8 mouse cellular contexts compared by ENCODE assay signal in the genomic region with DNA sequence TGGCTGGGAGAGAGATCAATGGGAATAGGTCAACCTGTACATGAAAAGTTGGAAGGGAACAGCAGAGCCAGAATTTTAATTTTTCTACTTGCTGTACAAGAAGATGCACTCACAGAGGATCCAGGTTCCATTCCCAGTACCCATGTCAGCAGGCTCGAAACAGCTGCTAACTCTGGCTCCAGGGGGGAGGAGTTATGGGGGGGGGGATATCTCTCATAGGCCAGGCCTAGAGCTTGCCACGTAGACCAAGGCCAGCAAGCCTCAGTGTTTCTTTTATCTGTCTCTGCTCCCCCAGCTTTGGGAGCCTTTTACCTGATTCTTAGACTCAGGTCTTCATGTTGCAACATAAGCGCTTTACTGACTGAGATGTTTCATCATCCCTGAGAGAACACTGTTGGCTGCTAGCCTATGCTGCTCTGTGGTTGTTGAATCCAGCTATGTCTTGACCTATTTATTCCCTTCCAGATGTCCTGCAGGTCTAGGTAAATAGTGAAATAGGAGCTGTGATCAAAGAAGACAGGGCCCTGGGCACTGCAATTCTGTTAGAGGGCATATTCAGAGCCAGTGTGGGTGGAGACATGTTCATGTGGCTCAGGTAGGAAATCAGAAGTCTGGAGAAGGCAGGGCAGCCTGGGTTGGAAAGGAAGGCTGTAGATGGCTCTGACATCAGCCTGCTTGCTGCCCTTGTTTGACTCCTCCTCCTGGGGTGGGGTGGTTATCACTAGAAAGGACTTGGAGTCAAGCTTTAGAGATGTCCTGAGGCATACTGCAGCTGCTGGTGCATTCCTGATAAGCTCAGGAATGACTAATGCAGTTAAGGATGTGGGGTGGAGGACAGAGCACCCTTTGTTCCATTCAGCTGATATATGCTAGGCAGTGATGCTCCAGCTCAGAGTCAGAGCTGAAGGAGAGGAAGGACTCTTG. TPM values are rescaled to one million over a fixed set of nuclear protein-coding genes. Genes with fewer than 3 reads are reported as not detected.
A peak's percentile ranks its signal among the peaks of the same experiment; 100 is the strongest.
DNase-seq lines count a peak whose midpoint lies in the region; ATAC-seq and TF ChIP-seq lines count a peak whose summit lies in the region.

No protein-coding gene starts in this region.

- peaks cover 6% of the 10 kb centered on the region for H3K4me1 ChIP-seq in G1E (ENCODE audit: insufficient read depth, low read depth, low read length)
- H3K4me1 ChIP-seq in intestine, postnatal 0 days (replicated peaks; ENCODE audit: control insufficient read depth, insufficient read depth, low read length): 0 out of 2 replicates have a peak, but pooled peaks cover 3% of the 10 kb centered on the region
- H3K4me1 ChIP-seq in midbrain, embryonic 12.5 days: peaks cover 35% of the 10 kb centered on the region

- no peaks in the 10 kb centered on the region for H3K9me3 ChIP-seq in G1E (replicated peaks)
- H3K9me3 ChIP-seq in intestine, postnatal 0 days (ENCODE audit: control insufficient read depth): no peaks in the 10 kb centered on the region
- H3K9me3 ChIP-seq in midbrain, embryonic 12.5 days: no peaks in the 10 kb centered on the region

- H3K36me3 ChIP-seq in G1E (replicated peaks): peaks cover 39% of the 10 kb centered on the region
- H3K36me3 ChIP-seq in intestine, postnatal 0 days (ENCODE audit: control insufficient read depth, insufficient read depth): no peaks in the 10 kb centered on the region
- H3K36me3 ChIP-seq in midbrain, embryonic 12.5 days: no peaks in the 10 kb centered on the region

- 49% methylated on average over 3 of the region's 3 CpGs for WGBS in intestine, postnatal 0 days
- WGBS in midbrain, embryonic 12.5 days: 72% methylated on average over 3 of the region's 3 CpGs

- DNase-seq in cerebellum, adult 9-10 months: peak; percentile 30
- no peak for DNase-seq in cerebellum, adult 11-12 months
- no peak for DNase-seq in G1E (ENCODE audit: low spot score)
- no peak for DNase-seq in layer of hippocampus, postnatal 25 days (ENCODE audit: extremely low spot score in 1 of 2, low spot score in 1 of 2)
- DNase-seq in left cerebral cortex, adult 8-10 months (ENCODE audit: low spot score in 2 of 2): no peak

- peak; percentile 75 for ATAC-seq in G1E (ENCODE audit: extremely low read depth, insufficient number of reproducible peaks, low FRiP score, poor library complexity, severe bottlenecking)
- peak; percentile 93 for ATAC-seq in erythroid progenitor cell, adult 5-6 weeks (replicated peaks; ENCODE audit: low FRiP score, poor library complexity, severe bottlenecking)
- peak; percentile 88 for ATAC-seq in intestine, postnatal 0 days
- ATAC-seq in midbrain, embryonic 12.5 days (ENCODE audit: low FRiP score, low read depth): peak; percentile 49

- H3K27ac ChIP-seq in intestine, postnatal 0 days (ENCODE audit: low read depth, low read length): no peak overlapping the region
- peak overlapping the region; percentile 63; the same call in 1 of the 2 replicates for H3K27ac ChIP-seq in midbrain, embryonic 12.5 days (replicated peaks)

- H3K9ac ChIP-seq in intestine, postnatal 0 days (ENCODE audit: low read depth, low read length): no peak overlapping the region
- H3K9ac ChIP-seq in midbrain, embryonic 12.5 days (replicated peaks): no peak overlapping the region

- no peak overlapping the region for H3K4me2 ChIP-seq in intestine, postnatal 0 days (replicated peaks; ENCODE audit: low read depth)
- no peak overlapping the region for H3K4me2 ChIP-seq in midbrain, embryonic 12.5 days (replicated peaks)

- no peaks in the 10 kb centered on the region for H3K27me3 ChIP-seq in G1E (ENCODE audit: insufficient read depth, low read length)
- no peaks in the 10 kb centered on the region for H3K27me3 ChIP-seq in intestine, postnatal 0 days (replicated peaks; ENCODE audit: control insufficient read depth, insufficient read depth, low read length)
- peaks cover 4% of the 10 kb centered on the region; the same call in 1 of the 2 replicates for H3K27me3 ChIP-seq in midbrain, embryonic 12.5 days

- H3K4me3 ChIP-seq in G1E (ENCODE audit: low read depth, low read length): no peak overlapping the region
- H3K4me3 ChIP-seq in intestine, postnatal 0 days (ENCODE audit: low read depth, low read length): no peak overlapping the region
- H3K4me3 ChIP-seq in midbrain, embryonic 12.5 days: no peak overlapping the region

- no peak for TF ChIP-seq CTCF in G1E (IDR thresholded peaks at IDR 0.05; ENCODE audit: low read depth, low read length)
- no peak for TF ChIP-seq CTCF in intestine, postnatal 0 days (IDR thresholded peaks at IDR 0.05; ENCODE audit: low read depth)

RNA-seq across cellular contexts. Expression of a gene that starts 53.2 kb away (rescaled TPM):
- total RNA-seq in G1E (2014; fragmentation: Nextera tagmentation): 11.0 and 14.9 TPM in 2 replicates
- total RNA-seq in G1E (2017): 52.8 and 59.5 TPM in 2 replicates
- polyA plus RNA-seq in G1E (2012): 22.4 and 26.5 TPM in 2 replicates
- total RNA-seq in erythroid progenitor cell, adult 5-6 weeks (2015; ENCODE audit: low replicate concordance): 14.1 and 19.7 TPM in 2 replicates
- total RNA-seq in erythroid progenitor cell, adult 5-6 weeks (2017; ENCODE audit: low replicate concordance): 13.5 and 20.5 TPM in 2 replicates
- 23.0 and 23.3 TPM in 2 replicates for polyA plus RNA-seq in intestine, postnatal 0 days (2015; fragmentation: Nextera tagmentation; extraction: Ambion mirVana)
- 53.6 and 55.0 TPM in 2 replicates for polyA plus RNA-seq in midbrain, embryonic 12.5 days (2016; fragmentation: Nextera tagmentation; extraction: Ambion mirVana)
- total RNA-seq in layer of hippocampus, postnatal 25 days (2021): 10 to 100 TPM; 48.8 to 52.1 TPM
- total RNA-seq in left cerebral cortex, adult 8-10 months (2022): 10 to 100 TPM; 57.1 to 65.8 (median 61.0) TPM

RNA-seq across cellular contexts. Expression of a gene that starts 54.5 kb away (rescaled TPM):
- total RNA-seq in G1E (2014; fragmentation: Nextera tagmentation): 37.4 and 49.6 TPM in 2 replicates
- 44.9 and 51.2 TPM in 2 replicates for total RNA-seq in G1E (2017)
- 9.8 and 13.5 TPM in 2 replicates for polyA plus RNA-seq in G1E (2012)
- 22.3 and 29.8 TPM in 2 replicates for total RNA-seq in erythroid progenitor cell, adult 5-6 weeks (2015; ENCODE audit: low replicate concordance)
- 17.1 and 25.2 TPM in 2 replicates for total RNA-seq in erythroid progenitor cell, adult 5-6 weeks (2017; ENCODE audit: low replicate concordance)
- 15.3 and 16.9 TPM in 2 replicates for polyA plus RNA-seq in intestine, postnatal 0 days (2015; fragmentation: Nextera tagmentation; extraction: Ambion mirVana)
- 42.1 and 45.8 TPM in 2 replicates for polyA plus RNA-seq in midbrain, embryonic 12.5 days (2016; fragmentation: Nextera tagmentation; extraction: Ambion mirVana)
- 10 to 100 TPM; 57.9 to 59.4 TPM for total RNA-seq in layer of hippocampus, postnatal 25 days (2021)
- 10 to 100 TPM; 67.0 to 72.8 (median 70.2) TPM for total RNA-seq in left cerebral cortex, adult 8-10 months (2022)
